In genomic region chr2:152307186-152307585, GRCm38 (mm10) we compare ENCODE assay signal across 16 mouse cellular contexts.
"Had no signal": no experiment of that assay in that cellular context is flagged by ENCODE, and none has a peak within 500 bp of the region (broad histone marks: within the 10 kb centered on the region; RNA-seq: fewer than 3 reads in every experiment).

No protein-coding gene starts in this region.

- H3K9me3 ChIP-seq: neural tube, embryonic 13.5 days; neural tube, embryonic 15.5 days; stomach, embryonic 15.5 days had no signal

- H3K4me3 ChIP-seq: neural tube, embryonic 13.5 days; neural tube, embryonic 15.5 days; stomach, embryonic 15.5 days had no signal

- H3K9ac ChIP-seq: neural tube, embryonic 13.5 days; neural tube, embryonic 15.5 days; stomach, embryonic 15.5 days had no signal

- H3K27ac ChIP-seq: neural tube, embryonic 13.5 days; neural tube, embryonic 15.5 days; stomach, embryonic 15.5 days; stomach, postnatal 0 days had no signal

- H3K4me1 ChIP-seq: neural tube, embryonic 13.5 days; neural tube, embryonic 15.5 days; stomach, embryonic 15.5 days had no signal

- H3K27me3 ChIP-seq: neural tube, embryonic 13.5 days; neural tube, embryonic 15.5 days; stomach, embryonic 15.5 days had no signal

- DNase-seq: retina, postnatal 1 day; right cerebral cortex, adult 18-20 months; right cerebral cortex, postnatal 14 days; right cerebral cortex, postnatal 25 days; right cerebral cortex, postnatal 4 days; spleen, adult 18-20 months; thymus, adult 18-20 months; thymus, adult 2 months; thymus, postnatal 14 days; thymus, postnatal 25 days; thymus, postnatal 36 days; thymus, postnatal 4 days had no signal

- H3K4me2 ChIP-seq: neural tube, embryonic 13.5 days; neural tube, embryonic 15.5 days; stomach, embryonic 15.5 days had no signal
